Mouse (Mus musculus) kidney, adult 2 months (tissue): Measurements from ENCODE around the gene Ltbp1. TPM values are rescaled to one million over a fixed set of nuclear protein-coding genes. Genes with fewer than 3 reads are reported as not detected.

ENCODE experiments used
- DNase-seq: peaks from one replicate; pipeline ENCODE4 v3.0.0; 2021
- H3K27ac ChIP-seq: fragments of 200-500 bp; 2 replicates; pipeline ENCODE4 v1.5.1; 2012; ENCODE audit warnings: low read depth, low read length, control low read depth, inconsistent platforms; ENCODE audit not compliant: insufficient read depth
- H3K27me3 ChIP-seq: fragments of 200-500 bp; replicated peaks from 2 replicates; pipeline ENCODE4 v1.6.1; 2012; ENCODE audit warnings: mild to moderate bottlenecking, moderate library complexity, low read length, inconsistent platforms; ENCODE audit not compliant: control insufficient read depth, insufficient read depth
- H3K36me3 ChIP-seq: fragments of 200-500 bp; 2 replicates; pipeline ENCODE4 v1.6.1; 2012; ENCODE audit warnings: mild to moderate bottlenecking, moderate library complexity, low read length, inconsistent platforms; ENCODE audit not compliant: control insufficient read depth, insufficient read depth
- H3K4me1 ChIP-seq: fragments of 200-500 bp; 2 replicates; pipeline ENCODE4 v1.6.1; 2011; ENCODE audit warnings: low read length; ENCODE audit not compliant: control insufficient read depth, insufficient read depth
- H3K4me3 ChIP-seq: fragments of 200-500 bp; 2 replicates; pipeline ENCODE4 v1.5.1; 2011; ENCODE audit warnings: mild to moderate bottlenecking, low read depth, low read length, control low read depth; ENCODE audit not compliant: insufficient read depth
- CTCF ChIP-seq: fragments of 200-500 bp; conservative IDR thresholded peaks from 2 replicates; pipeline ENCODE4 v1.5.1; 2011; ENCODE audit warnings: low read depth, mild to moderate bottlenecking, control low read depth, low read length, moderate library complexity, mixed read lengths; ENCODE audit not compliant: insufficient read depth, insufficient read length
- POLR2A ChIP-seq: fragments of 200-500 bp; IDR thresholded peaks from one replicate; pipeline ENCODE4 v1.6.1; 2011; ENCODE audit warnings: low read depth, low read length, control low read depth
- WGBS: fragments of 180-500 bp; shearing (Covaris S2); methylation state at CpG from one replicate; pipeline ENCODE4 v1.1.7; 2018; 5-methylcytosine and 5-hydroxymethylcytosine counted together
- polyA plus RNA-seq: library from polyadenylated mRNA; depleted of rRNA; stranded (reverse); fragments of >200 nt; gene quantifications from 2 replicates; pipeline ENCODE4 v1.2.3, GENCODE M21; 2012

Gene Ltbp1
- polyA plus RNA-seq, 1 experiment: 10.2 TPM

DNA sequence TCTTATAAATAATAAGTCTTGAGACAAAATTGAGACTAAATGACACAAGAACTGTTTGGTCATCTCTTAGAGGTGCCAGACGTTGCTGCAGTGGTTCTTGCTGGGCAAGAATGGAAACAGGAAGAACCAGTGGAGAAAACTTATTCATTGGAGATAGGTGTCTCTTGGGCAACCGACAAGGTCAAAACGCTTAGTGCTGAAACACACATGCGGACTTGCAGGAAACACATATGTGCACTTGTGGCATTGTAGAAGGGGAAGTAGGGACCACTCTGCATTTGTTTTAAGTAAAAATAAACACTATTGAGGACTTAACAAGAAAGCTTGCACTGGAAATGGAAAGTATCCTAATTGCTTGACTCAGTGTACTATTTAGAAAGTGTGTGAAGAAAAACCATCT lies 228.6 kb downstream of the Ltbp1 start:
- no peaks in the 10 kb centered on the region for H3K36me3 ChIP-seq
- no peaks in the 10 kb centered on the region for H3K4me1 ChIP-seq
- no peak for DNase-seq
- no peaks in the 10 kb centered on the region for H3K27me3 ChIP-seq
- no peak overlapping the region for H3K27ac ChIP-seq
- WGBS: 85% methylated on average over 4 of the region's 4 CpGs
- no peak overlapping the region for H3K4me3 ChIP-seq
- TF ChIP-seq POLR2A (no peak), CTCF (no peak)

- no peak for DNase-seq
- H3K4me1 ChIP-seq: no peaks in the 10 kb centered on the region
- H3K27ac ChIP-seq: no peak overlapping the region
- H3K4me3 ChIP-seq: no peak overlapping the region
- no peaks in the 10 kb centered on the region for H3K36me3 ChIP-seq
- H3K27me3 ChIP-seq: no peaks in the 10 kb centered on the region
- WGBS: 70% methylated on average over 3 of the region's 3 CpGs
- TF ChIP-seq POLR2A (no peak), CTCF (no peak)
These were observed 230.4 kb downstream of the Ltbp1 start for GRCm38 (mm10) chr17:75235781-75236180.

DNA sequence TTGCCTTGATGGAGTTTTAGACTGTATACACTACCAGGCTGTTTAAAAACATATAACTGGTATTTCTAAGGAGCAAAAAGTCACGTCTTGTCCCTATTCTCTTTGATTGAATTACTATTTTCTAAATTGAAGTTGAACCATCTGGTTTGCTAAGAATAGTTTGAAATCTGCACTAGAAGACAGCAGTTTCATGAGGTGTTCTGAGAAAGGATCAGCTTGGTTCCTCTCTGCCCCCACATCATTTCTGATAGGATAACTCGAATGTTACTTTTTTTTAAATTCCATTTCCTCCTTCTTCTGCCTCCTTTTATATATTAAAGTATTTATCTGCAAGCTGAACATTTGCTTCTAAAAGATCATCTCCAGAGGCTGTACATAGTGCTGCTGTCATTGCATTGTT lies 231.2 kb downstream of the Ltbp1 start:
- TF ChIP-seq POLR2A: no peak
- Histone ChIP-seq H3K27me3 (no peaks in the 10 kb centered on the region), H3K4me3 (no peak overlapping the region), H3K36me3 (no peaks in the 10 kb centered on the region), H3K4me1 (no peaks in the 10 kb centered on the region), H3K27ac (no peak overlapping the region)
- no peak for DNase-seq
- 66% methylated on average over 2 of the region's 2 CpGs for WGBS

- no peaks in the 10 kb centered on the region for H3K36me3 ChIP-seq
- H3K4me1 ChIP-seq: no peaks in the 10 kb centered on the region
- H3K27ac ChIP-seq: no peak overlapping the region
- no peaks in the 10 kb centered on the region for H3K27me3 ChIP-seq
- no peak for DNase-seq
- TF ChIP-seq POLR2A: no peak
- no peak for TF ChIP-seq CTCF
- no peak overlapping the region for H3K4me3 ChIP-seq
- 92% methylated on average over 3 of the region's 3 CpGs for WGBS
These were observed 232.1 kb downstream of the Ltbp1 start for GRCm38 (mm10) chr17:75237456-75237855.

DNA sequence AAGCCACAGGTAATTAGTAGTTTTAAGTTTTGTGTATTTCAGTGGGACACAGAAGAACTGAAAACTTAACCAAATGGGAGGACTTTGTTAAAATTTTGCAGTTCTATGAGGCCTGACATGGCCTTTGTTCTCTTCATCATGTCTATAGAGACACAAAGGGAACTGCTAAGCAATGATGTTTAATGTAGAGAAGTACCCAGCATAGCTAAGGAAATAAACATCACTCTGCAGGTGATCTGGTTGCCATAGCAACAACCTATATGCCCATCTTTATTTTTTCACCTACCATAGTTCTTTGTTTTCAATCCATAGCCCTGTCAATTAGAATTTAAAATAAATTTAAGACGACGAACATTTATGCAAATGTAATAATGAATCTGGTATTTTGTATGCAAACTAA lies 233.3 kb downstream of the Ltbp1 start:
- H3K27me3 ChIP-seq: no peaks in the 10 kb centered on the region
- H3K4me3 ChIP-seq: no peak overlapping the region
- no peak overlapping the region for H3K27ac ChIP-seq
- TF ChIP-seq CTCF (no peak), POLR2A (no peak)
- no peaks in the 10 kb centered on the region for H3K36me3 ChIP-seq
- H3K4me1 ChIP-seq: no peaks in the 10 kb centered on the region
- 94% methylated on average over 2 of the region's 2 CpGs for WGBS
- DNase-seq: no peak

DNA sequence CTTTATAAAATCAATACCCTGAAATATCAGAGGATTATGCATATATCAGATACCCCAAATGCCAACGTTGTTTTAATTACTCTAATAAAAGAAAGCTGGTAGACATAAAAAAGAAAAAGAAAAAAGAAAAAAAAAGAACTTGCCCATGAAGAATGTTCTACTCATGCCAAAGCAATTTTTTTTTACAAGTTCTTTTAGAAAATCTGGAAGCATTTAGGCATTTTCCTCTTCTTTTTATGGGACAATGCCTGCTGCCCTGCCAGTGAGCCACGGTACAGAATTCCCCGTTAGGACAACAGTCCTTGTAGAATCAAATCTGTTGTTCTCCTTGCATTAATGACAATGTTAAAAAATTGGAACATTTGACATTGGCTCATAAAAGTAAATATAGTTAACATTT lies 234.2 kb downstream of the Ltbp1 start:
- no peaks in the 10 kb centered on the region for H3K27me3 ChIP-seq
- WGBS: 86% methylated on average over 3 of the region's 3 CpGs
- H3K36me3 ChIP-seq: no peaks in the 10 kb centered on the region
- no peak overlapping the region for H3K4me3 ChIP-seq
- no peak for DNase-seq
- H3K4me1 ChIP-seq: no peaks in the 10 kb centered on the region
- H3K27ac ChIP-seq: no peak overlapping the region
- TF ChIP-seq CTCF: no peak
- no peak for TF ChIP-seq POLR2A

DNA sequence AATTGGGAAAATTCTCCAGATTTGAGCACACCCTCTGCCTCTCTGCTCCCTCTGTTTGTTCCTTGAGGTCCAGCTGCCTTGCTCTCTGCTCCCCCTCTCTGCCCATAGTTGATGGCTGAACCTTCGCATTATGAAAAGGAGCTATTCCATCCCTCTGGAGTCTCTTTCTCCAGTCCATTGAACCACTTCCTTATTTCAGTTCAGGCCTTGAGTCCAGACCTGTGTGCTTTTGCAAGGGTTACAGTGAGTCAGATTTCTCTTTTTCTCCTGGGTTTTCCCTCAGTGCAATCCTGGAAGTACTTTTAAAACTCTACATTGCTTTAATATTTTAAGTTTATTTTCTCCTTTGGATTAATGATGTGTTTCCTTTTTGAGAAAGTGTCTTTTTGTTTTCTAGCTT lies 236.7 kb downstream of the Ltbp1 start:
- no peak overlapping the region for H3K4me3 ChIP-seq
- WGBS: 85% methylated on average over 1 of the region's 1 CpGs
- no peak for DNase-seq
- TF ChIP-seq CTCF: no peak
- no peak for TF ChIP-seq POLR2A
- no peaks in the 10 kb centered on the region for H3K27me3 ChIP-seq
- H3K27ac ChIP-seq: no peak overlapping the region
- H3K4me1 ChIP-seq: no peaks in the 10 kb centered on the region
- no peaks in the 10 kb centered on the region for H3K36me3 ChIP-seq

DNA sequence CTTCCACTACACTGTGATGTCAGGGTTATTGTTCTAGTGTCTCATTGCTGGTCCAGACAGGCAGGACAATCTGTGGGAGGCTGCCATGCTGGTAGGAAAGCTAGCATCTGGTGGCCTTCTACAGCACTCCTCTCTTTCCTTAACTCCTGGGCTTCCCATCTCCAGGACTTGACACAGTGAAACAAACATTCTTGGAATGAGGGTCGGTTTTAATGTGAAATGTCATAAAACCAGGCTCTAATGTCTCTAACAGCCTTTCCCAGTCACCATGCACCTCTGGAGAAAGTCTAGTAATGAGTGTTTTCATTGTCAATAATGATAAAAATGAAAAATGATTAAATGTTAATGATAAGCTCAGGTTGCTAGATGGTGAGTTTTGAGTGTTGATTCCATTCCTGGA lies 237.9 kb downstream of the Ltbp1 start:
- H3K36me3 ChIP-seq: no peaks in the 10 kb centered on the region
- no peak overlapping the region for H3K27ac ChIP-seq
- TF ChIP-seq POLR2A (no peak), CTCF (no peak)
- no peak for DNase-seq
- 59% methylated on average over 1 of the region's 1 CpGs for WGBS
- no peak overlapping the region for H3K4me3 ChIP-seq
- no peaks in the 10 kb centered on the region for H3K27me3 ChIP-seq
- no peaks in the 10 kb centered on the region for H3K4me1 ChIP-seq
